Mouse (Mus musculus) neural tube, embryonic 14.5 days (tissue): ENCODE measurements around the gene Ampd3. TPM values are rescaled to one million over a fixed set of nuclear protein-coding genes. Genes with fewer than 3 reads are reported as not detected.

Source experiments
- ATAC-seq: fragments of 200-750 bp; cut with Nextera tagmentation; 2 replicates; pipeline ENCODE4 v1.8.0; 2017; ENCODE audit warnings: low read depth, mild to moderate bottlenecking, moderate TSS enrichment, moderate library complexity
- H3K27ac ChIP-seq: fragments of 300-500 bp; sonication (generic); 2 replicates; pipeline ENCODE4 v1.5.1; 2014; ENCODE audit warnings: low read depth, mild to moderate bottlenecking, control low read depth, low read length, moderate library complexity, mixed read lengths
- H3K27me3 ChIP-seq: fragments of 300-500 bp; sonication (generic); 2 replicates; pipeline ENCODE4 v1.6.1; 2014; ENCODE audit warnings: low read length; ENCODE audit not compliant: control insufficient read depth, insufficient read depth
- H3K36me3 ChIP-seq: fragments of 300-500 bp; sonication (generic); 2 replicates; pipeline ENCODE4 v1.6.1; 2014; ENCODE audit warnings: low read length, mixed read lengths; ENCODE audit not compliant: control insufficient read depth, insufficient read depth
- H3K4me1 ChIP-seq: fragments of 300-500 bp; sonication (generic); 2 replicates; pipeline ENCODE4 v1.6.1; 2014; ENCODE audit warnings: low read length; ENCODE audit not compliant: control insufficient read depth, insufficient read depth
- H3K4me2 ChIP-seq: fragments of 300-500 bp; sonication (generic); 2 replicates; pipeline ENCODE4 v1.6.1; 2014; ENCODE audit warnings: mild to moderate bottlenecking, low read depth, low read length, control low read depth
- H3K4me3 ChIP-seq: fragments of 300-500 bp; sonication (generic); 2 replicates; pipeline ENCODE4 v1.5.1; 2014; ENCODE audit warnings: low read depth, low read length, control low read depth, mixed read lengths
- H3K9ac ChIP-seq: fragments of 300-500 bp; sonication (generic); replicated peaks from 2 replicates; pipeline ENCODE4 v1.6.1; 2014; ENCODE audit warnings: low read depth, mild to moderate bottlenecking, control low read depth, low read length, mixed read lengths
- H3K9me3 ChIP-seq: fragments of 300-500 bp; sonication (generic); 2 replicates; pipeline ENCODE4 v1.6.1; 2016; ENCODE audit warnings: low read length; ENCODE audit not compliant: control insufficient read depth
- WGBS: fragments of 180-500 bp; shearing (Covaris S2); extraction: QIAGEN DNeasy Blood & Tissue Kit; methylation state at CpG from one replicate; pipeline ENCODE4 v1.1.7; 2014; 5-methylcytosine and 5-hydroxymethylcytosine counted together
- microRNA-seq: library from miRNA; unstranded; fragments of <30 nt; microRNA quantifications from one replicate; pipeline ENCODE4, GENCODE M21; 2016
- polyA plus RNA-seq: library from polyadenylated mRNA; unstranded; fragments of >200 nt; fragmentation: Nextera tagmentation; extraction: Ambion mirVana; gene quantifications from 2 replicates; pipeline ENCODE4 v1.2.1, GENCODE M21; 2014

Ampd3 gene
- polyA plus RNA-seq, 1 experiment from 2014 or later, result 10.9 TPM

GRCm38 (mm10) chr7:110851541-110852203, 83.7 kb downstream of the Ampd3 start:
- H3K4me3 ChIP-seq, result no peak overlapping the region
- ATAC-seq, result no peak
- no peaks in the 10 kb centered on the region for H3K27me3 ChIP-seq
- H3K4me2 ChIP-seq, result no peak overlapping the region
- WGBS, result 85% methylated on average over 7 of the region's 7 CpGs
- H3K4me1 ChIP-seq, result no peaks in the 10 kb centered on the region
- no peak overlapping the region for H3K27ac ChIP-seq
- H3K36me3 ChIP-seq, result no peaks in the 10 kb centered on the region
- H3K9me3 ChIP-seq, result no peaks in the 10 kb centered on the region
- H3K9ac ChIP-seq, result no peak overlapping the region

GRCm38 (mm10) chr7:110853611-110854010, 85.6 kb downstream of the Ampd3 start:
- H3K9ac ChIP-seq, result no peak overlapping the region
- no peak for ATAC-seq
- no peak overlapping the region for H3K27ac ChIP-seq
- H3K9me3 ChIP-seq, result no peaks in the 10 kb centered on the region
- no peak overlapping the region for H3K4me3 ChIP-seq
- H3K4me2 ChIP-seq, result no peak overlapping the region
- 67% methylated on average over 10 of the region's 10 CpGs for WGBS
- no peaks in the 10 kb centered on the region for H3K4me1 ChIP-seq
- no peaks in the 10 kb centered on the region for H3K36me3 ChIP-seq
- H3K27me3 ChIP-seq, result no peaks in the 10 kb centered on the region

- no peak overlapping the region for H3K9ac ChIP-seq
- no peak for ATAC-seq
- H3K4me2 ChIP-seq, result no peak overlapping the region
- no peaks in the 10 kb centered on the region for H3K36me3 ChIP-seq
- H3K27me3 ChIP-seq, result no peaks in the 10 kb centered on the region
- H3K4me3 ChIP-seq, result no peak overlapping the region
- no peak overlapping the region for H3K27ac ChIP-seq
- 53% methylated on average over 3 of the region's 3 CpGs for WGBS
- H3K4me1 ChIP-seq, result no peaks in the 10 kb centered on the region
- no peaks in the 10 kb centered on the region for H3K9me3 ChIP-seq
These were observed 86.5 kb downstream of the Ampd3 start for GRCm38 (mm10) chr7:110854519-110854918.

- Histone ChIP-seq H3K9ac (no peak overlapping the region), H3K4me3 (no peak overlapping the region), H3K4me1 (no peaks in the 10 kb centered on the region), H3K4me2 (no peak overlapping the region), H3K36me3 (no peaks in the 10 kb centered on the region), H3K27ac (no peak overlapping the region), H3K27me3 (no peaks in the 10 kb centered on the region), H3K9me3 (no peaks in the 10 kb centered on the region)
- ATAC-seq, result no peak
- 80% methylated on average over 8 of the region's 8 CpGs for WGBS
These were observed 87.0 kb downstream of the Ampd3 start for GRCm38 (mm10) chr7:110854927-110855546.

GRCm38 (mm10) chr7:110855604-110856003, 87.6 kb downstream of the Ampd3 start:
- no peak overlapping the region for H3K4me3 ChIP-seq
- H3K36me3 ChIP-seq, result no peaks in the 10 kb centered on the region
- no peak overlapping the region for H3K4me2 ChIP-seq
- no peaks in the 10 kb centered on the region for H3K4me1 ChIP-seq
- no peak for ATAC-seq
- H3K27me3 ChIP-seq, result no peaks in the 10 kb centered on the region
- no peak overlapping the region for H3K27ac ChIP-seq
- H3K9ac ChIP-seq, result no peak overlapping the region
- no peaks in the 10 kb centered on the region for H3K9me3 ChIP-seq
- WGBS, result 79% methylated on average over 1 of the region's 1 CpGs

GRCm38 (mm10) chr7:110860129-110860528, 92.1 kb downstream of the Ampd3 start:
- 73% methylated on average over 5 of the region's 5 CpGs for WGBS
- no peak overlapping the region for H3K27ac ChIP-seq

More at GRCm38 (mm10) chr7:110860129-110860528, 92.1 kb downstream of the Ampd3 start:
- no peak for ATAC-seq
- Histone ChIP-seq H3K9ac (no peak overlapping the region), H3K4me3 (no peak overlapping the region), H3K4me2 (no peak overlapping the region), H3K27me3 (no peaks in the 10 kb centered on the region), H3K4me1 (no peaks in the 10 kb centered on the region), H3K36me3 (no peaks in the 10 kb centered on the region), H3K9me3 (no peaks in the 10 kb centered on the region)

Small RNA genes lying within 50 kb of the gene (microRNA-seq; reads per million reads assigned to microRNA genes)
- gene Gm47282, result not detected

Other genes starting within 250 kb of the Ampd3 start
- gene Sbf2, start 153.3 kb upstream of the Ampd3 start, polyA plus RNA-seq, result 66.5 and 83.1 TPM in 2 replicates
- 2.0 and 2.1 TPM in 2 replicates for gene Adm, start 140.5 kb upstream of the Ampd3 start, polyA plus RNA-seq
- 41.2 and 43.0 TPM in 2 replicates for gene Rnf141, start 76.3 kb downstream of the Ampd3 start, polyA plus RNA-seq
- gene Lyve1, start 95.0 kb downstream of the Ampd3 start, polyA plus RNA-seq, result 0.44 and 6.6 TPM in 2 replicates
- 0.79 and 1.9 TPM in 2 replicates for gene Mrvi1, start 214.3 kb downstream of the Ampd3 start, polyA plus RNA-seq